Mouse (Mus musculus) MEL (cell line): ENCODE measurements around the gene Hemk1. TPM values are rescaled to one million over a fixed set of nuclear protein-coding genes. Genes with fewer than 3 reads are reported as not detected.

Experiments used
- DNase-seq: peaks from one replicate; pipeline ENCODE4 v3.0.0; 2011; ENCODE audit warnings: low read depth, low spot score
- H3K27ac ChIP-seq: 2 replicates; pipeline ENCODE4 v1.5.1; 2012; ENCODE audit warnings: low read depth, mild to moderate bottlenecking, control low read depth, low read length, moderate library complexity; ENCODE audit not compliant: control insufficient read depth
- H3K27me3 ChIP-seq, 2 experiments: fragments of 150-350 bp in 1 of 2; sonication (generic) in 1 of 2; 2 replicates each; pipeline ENCODE4 v1.6.1; 2012; ENCODE audit warnings: low read length in 2 of 2, mild to moderate bottlenecking in 2 of 2, improper control_type of control experiment in 1 of 2, moderate library complexity in 1 of 2; ENCODE audit not compliant: insufficient read depth in 2 of 2, control insufficient read depth in 1 of 2
- H3K36me3 ChIP-seq, 2 experiments: 2 replicates each; pipeline ENCODE4 v1.6.1; 2012 to 2014; ENCODE audit warnings: low read length in 2 of 2, improper control_type of control experiment in 1 of 2, inconsistent platforms in 1 of 2, mild to moderate bottlenecking in 1 of 2; ENCODE audit not compliant: insufficient read depth in 2 of 2, control insufficient read depth in 1 of 2
- H3K4me1 ChIP-seq, 2 experiments: fragments of 150-350 bp in 1 of 2; sonication (generic) in 1 of 2; 2 replicates each; pipeline ENCODE4 v1.6.1; 2012; ENCODE audit warnings: low read length in 2 of 2, improper control_type of control experiment in 1 of 2, mild to moderate bottlenecking in 1 of 2; ENCODE audit not compliant: insufficient read depth in 2 of 2, control insufficient read depth in 1 of 2
- H3K4me3 ChIP-seq, 2 experiments: fragments of 150-350 bp in 1 of 2; sonication (generic) in 1 of 2; 2 replicates each; pipeline ENCODE4 v1.5.1; 2012; ENCODE audit warnings: low read depth in 2 of 2, low read length in 2 of 2, mild to moderate bottlenecking in 2 of 2, moderate library complexity in 2 of 2, control low read depth in 1 of 2, improper control_type of control experiment in 1 of 2; ENCODE audit not compliant: control insufficient read depth in 1 of 2, insufficient read depth in 1 of 2
- H3K79me2 ChIP-seq: 2 replicates; pipeline ENCODE4 v1.6.1; 2012; ENCODE audit warnings: mild to moderate bottlenecking, low read length, moderate library complexity; ENCODE audit not compliant: control insufficient read depth, poor library complexity, insufficient read depth
- H3K9ac ChIP-seq: 2 replicates; pipeline ENCODE4 v1.6.1; 2012; ENCODE audit warnings: low read depth, mild to moderate bottlenecking, control low read depth, low read length, moderate library complexity; ENCODE audit not compliant: control insufficient read depth, poor library complexity, severe bottlenecking
- H3K9me3 ChIP-seq: fragments of 150-350 bp; sonication (generic); replicated peaks from 2 replicates; pipeline ENCODE4 v1.6.1; 2012; ENCODE audit warnings: mild to moderate bottlenecking, low read length, improper control_type of control experiment, moderate library complexity; ENCODE audit not compliant: insufficient read depth
- CHD1 ChIP-seq: IDR thresholded peaks from 2 replicates; pipeline ENCODE4 v1.6.1; 2012; ENCODE audit warnings: low read depth, mild to moderate bottlenecking, inconsistent platforms, low read length, improper control_type of control experiment
- CHD2 ChIP-seq: IDR thresholded peaks from 2 replicates; pipeline ENCODE4 v1.6.1; 2011; ENCODE audit warnings: low read length, improper control_type of control experiment
- CTCF ChIP-seq, 3 experiments: IDR thresholded peaks in 2 of 3; conservative IDR thresholded peaks in 1 of 3; 2 replicates each; pipeline ENCODE4 v1.5.1; 2011 to 2012; ENCODE audit warnings: low read length in 3 of 3, low read depth in 2 of 3, mild to moderate bottlenecking in 2 of 3, improper control_type of control experiment in 1 of 3, inconsistent platforms in 1 of 3, mixed read lengths in 1 of 3, moderate library complexity in 1 of 3; ENCODE audit not compliant: control insufficient read depth in 1 of 3, insufficient read depth in 1 of 3, poor library complexity in 1 of 3, severe bottlenecking in 1 of 3
- EP300 ChIP-seq, 2 experiments: IDR thresholded peaks; 2 replicates each; pipeline ENCODE4 v1.6.1; 2011; ENCODE audit warnings: improper control_type of control experiment in 2 of 2, low read length in 2 of 2, low read depth in 1 of 2, mild to moderate bottlenecking in 1 of 2
- GABPA ChIP-seq: IDR thresholded peaks from 2 replicates; pipeline ENCODE4 v1.6.1; 2012; ENCODE audit warnings: low read depth, mild to moderate bottlenecking, inconsistent platforms, low read length, improper control_type of control experiment, moderate library complexity
- GATA1 ChIP-seq: IDR thresholded peaks from 2 replicates; pipeline ENCODE4 v1.6.1; 2011; ENCODE audit warnings: low read depth, low read length, improper control_type of control experiment
- HCFC1 ChIP-seq: IDR thresholded peaks from 2 replicates; pipeline ENCODE4 v1.6.1; 2012; ENCODE audit warnings: low read depth, mild to moderate bottlenecking, inconsistent platforms, low read length, improper control_type of control experiment, moderate library complexity
- KAT2A ChIP-seq: conservative IDR thresholded peaks from 2 replicates; pipeline ENCODE4 v1.6.1; 2012; ENCODE audit warnings: low read depth, low read length, improper control_type of control experiment, inconsistent platforms
- MYC ChIP-seq: IDR thresholded peaks from 2 replicates; pipeline ENCODE4 v1.6.1; 2011; ENCODE audit warnings: low read depth, mild to moderate bottlenecking, low read length, improper control_type of control experiment, moderate library complexity
- NELFE ChIP-seq: IDR thresholded peaks from 2 replicates; pipeline ENCODE4 v1.6.1; 2011; ENCODE audit warnings: low read depth, low read length, improper control_type of control experiment
- POLR2AphosphoS2 ChIP-seq: IDR thresholded peaks from 2 replicates; pipeline ENCODE4 v1.6.1; 2011; ENCODE audit warnings: low read length, improper control_type of control experiment
- POLR2AphosphoS5 ChIP-seq: IDR thresholded peaks from 2 replicates; pipeline ENCODE4 v1.6.1; 2012; ENCODE audit warnings: low read depth, borderline replicate concordance, mild to moderate bottlenecking, inconsistent platforms, low read length, moderate library complexity, mixed read lengths
- RAD21 ChIP-seq: IDR thresholded peaks from 2 replicates; pipeline ENCODE4 v1.6.1; 2011; ENCODE audit warnings: mild to moderate bottlenecking, low read depth, low read length, improper control_type of control experiment
- RCOR1 ChIP-seq: IDR thresholded peaks from 2 replicates; pipeline ENCODE4 v1.6.1; 2012; ENCODE audit warnings: low read depth, mild to moderate bottlenecking, inconsistent platforms, low read length, improper control_type of control experiment
- TAL1 ChIP-seq: IDR thresholded peaks from 2 replicates; pipeline ENCODE4 v1.6.1; 2012; ENCODE audit warnings: mild to moderate bottlenecking, inconsistent platforms, low read length, moderate library complexity, mixed read lengths
- ZNF384 ChIP-seq: IDR thresholded peaks from 2 replicates; pipeline ENCODE4 v1.6.1; 2012; ENCODE audit warnings: low read depth, mild to moderate bottlenecking, inconsistent platforms, low read length, improper control_type of control experiment
- polyA plus RNA-seq, 2 experiments: library from polyadenylated mRNA; stranded (reverse) in 1 of 2; unstranded in 1 of 2; fragments of >175 nt in 1 of 2; fragments of >200 nt in 1 of 2; gene quantifications; 2 replicates each; pipeline versions ENCODE4 v1.2.1 to v1.2.4; 2012; ENCODE audit warnings: low replicate concordance in 2 of 2, low read depth in 1 of 2; ENCODE audit not compliant: insufficient read length in 2 of 2, insufficient read depth in 1 of 2, missing spikeins in 1 of 2
- total RNA-seq: library from RNA; depleted of rRNA; stranded (reverse); fragments of 300-350 nt; gene quantifications from 2 replicates; pipeline ENCODE4 v1.2.3, GENCODE M21; 2012

Hemk1 gene
- total and polyA plus RNA-seq, 3 experiments, result 7.5 to 11.8 TPM; not detected in 1

DNA sequence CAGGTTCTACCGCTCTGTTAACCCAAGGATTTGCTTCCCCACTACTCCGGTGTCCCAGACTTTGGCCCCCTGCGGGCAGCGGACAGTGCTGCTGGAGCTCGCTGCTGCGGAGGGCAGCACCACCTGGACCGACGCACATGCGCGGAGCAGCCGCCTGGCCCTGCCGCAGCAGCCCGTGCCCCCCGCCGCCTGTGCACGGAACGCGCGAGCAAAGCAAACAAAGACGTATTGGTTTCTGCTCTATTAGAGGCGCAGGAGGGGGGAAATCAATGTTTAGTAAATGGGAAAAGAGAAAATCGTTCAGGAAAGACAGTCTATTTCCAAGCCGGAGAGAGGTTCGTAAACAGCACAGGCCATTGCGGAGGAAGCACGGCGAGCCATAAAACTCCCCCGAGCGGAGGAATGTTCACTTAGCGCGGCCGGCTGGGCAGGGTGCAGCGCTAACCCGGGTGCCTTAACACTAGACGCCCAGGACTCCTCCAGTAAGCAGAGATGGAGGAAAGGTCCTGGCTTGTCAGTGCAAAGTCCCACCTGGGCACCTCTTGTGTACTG lies 39.9 kb upstream of the Hemk1 start:
- Histone ChIP-seq H3K4me3 (no peak overlapping the region), H3K36me3 (no peaks in the 10 kb centered on the region), H3K27me3 (peaks cover 0 to 4% of the 10 kb centered on the region in 2 experiments; a peak in 2 of 4 replicates), H3K79me2 (no peaks in the 10 kb centered on the region), H3K4me1 (no peaks in the 10 kb centered on the region), H3K27ac (no peak overlapping the region), H3K9ac (no peak overlapping the region), H3K9me3 (no peaks in the 10 kb centered on the region)
- no peak for TF ChIP-seq GATA1
- no peak for TF ChIP-seq NELFE
- TF ChIP-seq KAT2A, result no peak
- no peak for TF ChIP-seq CTCF (IDR thresholded peaks at IDR 0.05 in 2 of 3, conservative IDR thresholded peaks at IDR 0.05 in 1 of 3; ENCODE audit: control insufficient read depth in 1 of 3, insufficient read depth in 1 of 3, low read depth in 2 of 3, low read length in 3 of 3, poor library complexity in 1 of 3, severe bottlenecking in 1 of 3)
- no peak for TF ChIP-seq TAL1
- no peak for TF ChIP-seq POLR2AphosphoS2
- no peak for TF ChIP-seq RAD21
- TF ChIP-seq CHD2, result no peak
- TF ChIP-seq MYC, result no peak
- TF ChIP-seq CHD1, result no peak
- no peak for TF ChIP-seq HCFC1
- no peak for TF ChIP-seq EP300 (IDR thresholded peaks at IDR 0.05; ENCODE audit: low read depth in 1 of 2, low read length in 2 of 2)
- no peak for TF ChIP-seq ZNF384
- no peak for TF ChIP-seq GABPA
- TF ChIP-seq POLR2AphosphoS5, result no peak
- DNase-seq, result no peak

DNA sequence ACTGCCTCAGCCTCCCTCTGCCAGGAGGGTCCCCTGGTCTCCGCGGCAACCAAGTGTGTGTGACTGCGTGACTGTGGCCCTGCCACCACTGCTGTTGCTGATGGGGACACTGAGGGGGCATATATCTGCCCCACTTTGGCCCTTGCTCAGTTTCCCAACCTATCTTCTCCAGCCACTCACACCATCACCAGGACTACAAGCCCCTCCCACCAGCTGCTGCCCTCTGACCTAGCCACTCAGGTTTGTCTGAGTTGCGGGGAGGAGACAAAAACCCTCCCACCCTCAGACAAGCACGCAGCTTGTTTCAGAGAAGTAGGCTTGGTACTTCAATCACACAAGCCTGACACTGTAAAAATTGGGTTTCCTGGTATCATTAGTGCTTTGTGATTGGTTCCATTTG lies 37.3 kb upstream of the Hemk1 start:
- no peak for TF ChIP-seq RCOR1
- Histone ChIP-seq H3K9me3 (no peaks in the 10 kb centered on the region), H3K4me3 (no peak overlapping the region), H3K27ac (no peak overlapping the region), H3K27me3 (no peaks in the 10 kb centered on the region), H3K4me1 (0 out of 4 replicates have a peak, but pooled peaks cover 0 to 3% of the 10 kb centered on the region in 2 experiments), H3K9ac (no peak overlapping the region), H3K36me3 (peaks cover 0 to 1% of the 10 kb centered on the region in 2 experiments; a peak in 2 of 4 replicates), H3K79me2 (no peaks in the 10 kb centered on the region)
- DNase-seq, result no peak
